Mouse (Mus musculus) intestine, embryonic 15.5 days (tissue): ENCODE data around the gene Gm17087. TPM values are rescaled to one million over a fixed set of nuclear protein-coding genes. Genes with fewer than 3 reads are reported as not detected.

Experiments used
- polyA plus RNA-seq: library from polyadenylated mRNA; unstranded; fragments of >200 nt; fragmentation: Nextera tagmentation; extraction: Ambion mirVana; gene quantifications from 2 replicates; pipeline ENCODE4 v1.2.1, GENCODE M21; 2015

Gene Gm17087
- polyA plus RNA-seq, 1 experiment from 2014 or later: not detected

Other genes starting within 250 kb of the Gm17087 start
- 0.39 and 0.61 TPM in 2 replicates for gene Prr18, start 229.5 kb downstream of the Gm17087 start, polyA plus RNA-seq
- gene T2, start 211.0 kb downstream of the Gm17087 start, polyA plus RNA-seq: 0.13 and 0.27 TPM in 2 replicates
- gene T, start 132.5 kb downstream of the Gm17087 start, polyA plus RNA-seq: 0.30 and 0.45 TPM in 2 replicates
- gene Pde10a, start 41.6 kb downstream of the Gm17087 start, polyA plus RNA-seq: 1.4 and 1.5 TPM in 2 replicates